Mouse (Mus musculus): Measurements from ENCODE around the gene Syt1.

Gene Syt1

DNA sequence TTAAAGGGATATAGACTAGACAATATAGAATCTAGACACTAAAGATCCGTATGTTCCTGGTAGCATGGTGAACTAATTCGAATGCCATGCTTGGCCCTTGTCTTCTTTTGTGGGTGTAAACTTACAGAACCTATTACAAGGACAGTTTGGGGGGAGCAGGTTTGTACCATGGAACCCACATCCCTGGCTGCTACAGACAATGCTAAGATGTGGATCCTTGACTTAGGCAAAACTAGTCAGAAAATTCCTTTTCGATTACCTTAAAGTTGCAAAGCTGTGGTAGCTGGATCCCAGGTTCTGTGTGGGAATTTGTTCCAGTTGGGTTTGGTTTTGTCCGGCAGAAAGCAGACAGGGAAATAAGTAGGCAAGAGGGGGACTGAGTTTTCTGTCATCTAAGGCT lies 560.4 kb downstream of the Syt1 start:
- no peak for DNase-seq (ENCODE audit: low read depth, low spot score)

DNA sequence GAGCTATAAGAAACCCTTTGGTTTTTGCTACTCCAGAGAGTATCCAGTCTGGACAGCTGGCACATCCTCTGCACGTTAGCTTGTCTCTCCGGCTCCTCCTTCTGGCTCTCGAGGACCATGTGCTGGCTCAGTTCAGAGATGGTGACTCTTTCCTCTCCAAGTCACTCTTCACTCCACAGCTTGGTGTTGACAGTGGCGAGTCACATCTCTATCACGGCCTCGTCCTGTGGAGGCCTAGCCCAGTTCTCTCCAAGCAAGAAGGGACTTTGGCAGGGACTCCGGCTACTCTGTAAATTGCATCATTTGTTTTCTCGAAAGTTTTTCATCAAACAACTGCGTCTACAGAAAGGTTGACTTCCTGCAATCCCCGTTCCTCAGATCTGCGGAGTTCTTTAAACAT lies 562.4 kb downstream of the Syt1 start:
- DNase-seq (ENCODE audit: low read depth, low spot score): no peak

Data from WW6 (cell line).